Mouse (Mus musculus) frontal cortex, adult 2 months (tissue): ENCODE measurements around the gene Ube2m. TPM values are rescaled to one million over a fixed set of nuclear protein-coding genes. Genes with fewer than 3 reads are reported as not detected.

Experiments
- DNase-seq, 2 experiments: peaks; one replicate each; pipeline ENCODE4 v3.0.0; 2022; ENCODE audit warnings: low spot score in 1 of 2; ENCODE audit errors: extremely low spot score in 1 of 2
- polyA plus RNA-seq: library from polyadenylated mRNA; depleted of rRNA; stranded (reverse); fragments of >200 nt; gene quantifications from 2 replicates; pipeline ENCODE4 v1.2.3, GENCODE M21; 2012; rRNA removed

Ube2m gene
- polyA plus RNA-seq, 1 experiment: 362 TPM

- no peak for DNase-seq
These were observed 32.1 kb downstream of the Ube2m start for GRCm38 (mm10) chr7:13006011-13006410.

GRCm38 (mm10) chr7:13003380-13003779 lies 34.7 kb downstream of the Ube2m start:
- no peak for DNase-seq

GRCm38 (mm10) chr7:13001584-13001983 lies 36.5 kb downstream of the Ube2m start:
- DNase-seq: no peak

- DNase-seq: no peak
These were observed 39.2 kb downstream of the Ube2m start, which contains the start of gene Trim28 for GRCm38 (mm10) chr7:12998851-12999250. Trim28 (plus strand) TSS chr7:12999114.

- no peak for DNase-seq
These were observed 40.0 kb downstream of the Ube2m start, which contains the start of gene Slc27a5 for GRCm38 (mm10) chr7:12998053-12998452. Slc27a5 (minus strand) TSS chr7:12998192.

- DNase-seq: no peak
These were observed 40.8 kb downstream of the Ube2m start for GRCm38 (mm10) chr7:12997230-12997629.

GRCm38 (mm10) chr7:12995862-12996261 lies 42.2 kb downstream of the Ube2m start:
- DNase-seq: no peak

- DNase-seq: no peak
These were observed 44.9 kb downstream of the Ube2m start for GRCm38 (mm10) chr7:12993148-12993547.

- no peak for DNase-seq
These were observed 45.9 kb downstream of the Ube2m start for GRCm38 (mm10) chr7:12992222-12992621.

- DNase-seq: no peak
These were observed 50.5 kb downstream of the Ube2m start for GRCm38 (mm10) chr7:12987409-12988189.

- DNase-seq: no peak
These were observed 51.2 kb downstream of the Ube2m start for GRCm38 (mm10) chr7:12986906-12987305.

- no peak for DNase-seq
These were observed 52.4 kb downstream of the Ube2m start for GRCm38 (mm10) chr7:12985724-12986123.

Other genes starting within 250 kb of the Ube2m start
- gene Zscan18, start 234.6 kb downstream of the Ube2m start, polyA plus RNA-seq: 17.8 and 22.7 TPM in 2 replicates
- 19.2 and 24.5 TPM in 2 replicates for gene Zfp329, start 219.4 kb downstream of the Ube2m start, polyA plus RNA-seq
- 8.8 and 10.4 TPM in 2 replicates for gene Zfp110, start 203.5 kb downstream of the Ube2m start, polyA plus RNA-seq
- gene Zfp128, start 157.1 kb downstream of the Ube2m start, polyA plus RNA-seq: 4.6 and 5.3 TPM in 2 replicates
- 12.9 TPM in 2 replicates for gene Zscan22, start 140.5 kb downstream of the Ube2m start, polyA plus RNA-seq
- 776 and 848 TPM in 2 replicates for gene Rps5, start 116.0 kb downstream of the Ube2m start, polyA plus RNA-seq
- gene Rnf225, start 110.9 kb downstream of the Ube2m start, polyA plus RNA-seq: 0.69 and 0.86 TPM in 2 replicates
- gene Zfp324, start 72.4 kb downstream of the Ube2m start, polyA plus RNA-seq: 5.7 and 6.1 TPM in 2 replicates
- 14.1 and 15.1 TPM in 2 replicates for gene Zfp446, start 60.4 kb downstream of the Ube2m start, polyA plus RNA-seq
- gene Slc27a5, start 40.1 kb downstream of the Ube2m start, polyA plus RNA-seq: 0.64 and 1.3 TPM in 2 replicates
- gene Trim28, start 39.2 kb downstream of the Ube2m start, polyA plus RNA-seq: 234 and 279 TPM in 2 replicates
- gene Zbtb45, start 28.2 kb downstream of the Ube2m start, polyA plus RNA-seq: 34.3 and 36.8 TPM in 2 replicates
- 239 and 244 TPM in 2 replicates for gene Chmp2a, start 3.5 kb downstream of the Ube2m start, polyA plus RNA-seq
- gene Mzf1, start 16.5 kb upstream of the Ube2m start, polyA plus RNA-seq: 15.4 and 16.7 TPM in 2 replicates
- gene Vmn1r85, start 56.9 kb upstream of the Ube2m start, polyA plus RNA-seq: 0.06 TPM in 1 of 2 replicates, not detected in the other
- gene Vmn1r86, start 81.6 kb upstream of the Ube2m start, polyA plus RNA-seq: not detected in 2 replicates
- not detected in 2 replicates for gene Vmn1r87, start 101.9 kb upstream of the Ube2m start, polyA plus RNA-seq
- not detected in 2 replicates for gene Vmn1r88, start 121.3 kb upstream of the Ube2m start, polyA plus RNA-seq
- gene Vmn1r89, start 174.7 kb upstream of the Ube2m start, polyA plus RNA-seq: not detected in 2 replicates
- 11.5 and 13.9 TPM in 2 replicates for gene Lig1, start 239.0 kb upstream of the Ube2m start, polyA plus RNA-seq
- gene Zswim9, start 240.4 kb upstream of the Ube2m start, polyA plus RNA-seq: 9.9 and 10.2 TPM in 2 replicates